Mouse (Mus musculus): ENCODE measurements around the gene Sdr16c6. TPM values are rescaled to one million over a fixed set of nuclear protein-coding genes. Genes with fewer than 3 reads are reported as not detected.

Sdr16c6 gene
- not detected for total RNA-seq (2023)

GRCm38 (mm10) chr4:4077372-4077771, at the start of gene Sdr16c6:
Gene Sdr16c6, minus strand, starts transcription at chr4:4077522.

Other genes with a start within 250 kb of the Sdr16c6 start
- gene Gm11808, start 103.9 kb downstream of the Sdr16c6 start, total RNA-seq (2023) = 100 to 1,000 TPM; 251 to 368 TPM

All from monocyte, adult 59 days (primary cell).